Mouse (Mus musculus): ENCODE measurements at regions not wholly inside any gene's neighbourhood (a gene's known extent, or its start where the extent isn't known, plus 50 kb on each side); places are given as distances from the start of the nearest gene placed in this dataset.

DNA sequence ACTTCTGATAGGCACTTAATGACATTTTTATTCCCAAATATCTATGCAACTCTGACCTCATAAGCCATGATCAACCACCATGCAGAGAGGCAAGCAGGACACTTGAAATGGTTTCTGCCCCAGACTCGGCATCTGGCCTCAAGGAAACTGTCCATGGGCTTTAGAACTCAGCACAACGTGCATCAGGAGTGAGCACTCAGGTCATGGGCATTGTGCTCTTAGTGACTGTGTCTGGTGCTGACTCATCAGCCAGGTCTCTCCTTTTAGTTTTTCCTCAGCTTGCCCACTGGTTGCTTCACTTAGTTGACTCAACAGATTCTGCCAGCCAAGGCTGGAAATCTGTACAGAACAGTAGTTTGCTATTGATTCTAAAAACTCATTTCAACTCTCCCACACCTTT lies 251.1 kb downstream of the Rwdd3 start:
- no peak for TF ChIP-seq CTCF (conservative IDR thresholded peaks at IDR 0.05; ENCODE audit: low read length)
- no peak for TF ChIP-seq NANOG (IDR thresholded peaks at IDR 0.05; ENCODE audit: borderline replicate concordance, low read length)

All from E14TG2a.4 (cell line).